Mouse (Mus musculus): ENCODE measurements around the gene Gm16485. TPM values are rescaled to one million over a fixed set of nuclear protein-coding genes. Genes with fewer than 3 reads are reported as not detected.

Gm16485 gene
- 0.18 and 0.20 TPM in 2 replicates for polyA plus RNA-seq (2015; fragmentation: Nextera tagmentation; extraction: Ambion mirVana)

- Histone ChIP-seq H3K4me2 (replicated peaks) (no peak within 1 kb of the TSS), H3K36me3 (no peaks in the 10 kb centered on the region), H3K9ac (replicated peaks) (no peak within 1 kb of the TSS), H3K4me3 (no peak within 1 kb of the TSS), H3K27ac (replicated peaks) (no peak within 1 kb of the TSS), H3K9me3 (no peaks in the 10 kb centered on the region), H3K4me1 (no peaks in the 10 kb centered on the region), H3K27me3 (no peaks in the 10 kb centered on the region)
- ATAC-seq (replicated peaks): no peak
- 74% methylated on average over 2 of the region's 2 CpGs for WGBS
These were observed at the start of gene Gm16485 for GRCm38 (mm10) chr9:8971491-8971890. Gene Gm16485 (plus strand): TSS chr9:8971791.

- no peak overlapping the region for H3K4me3 ChIP-seq
- no peak for ATAC-seq (replicated peaks)
- 95% methylated on average over 2 of the region's 2 CpGs for WGBS
These were observed 44.0 kb upstream of the Gm16485 start for GRCm38 (mm10) chr9:8927561-8927960.

GRCm38 (mm10) chr9:8937753-8938152 is 33.8 kb upstream of the Gm16485 start:
- no peaks in the 10 kb centered on the region for H3K9me3 ChIP-seq
- no peaks in the 10 kb centered on the region for H3K4me1 ChIP-seq
- no peak overlapping the region for H3K4me3 ChIP-seq
- no peaks in the 10 kb centered on the region for H3K27me3 ChIP-seq
- no peak overlapping the region for H3K4me2 ChIP-seq (replicated peaks)
- H3K9ac ChIP-seq (replicated peaks): no peak overlapping the region
- ATAC-seq (replicated peaks): no peak
- WGBS: 45% methylated on average over 1 of the region's 1 CpGs
- no peak overlapping the region for H3K27ac ChIP-seq (replicated peaks)
- H3K36me3 ChIP-seq: no peaks in the 10 kb centered on the region

More at GRCm38 (mm10) chr9:8927561-8927960, 44.0 kb upstream of the Gm16485 start:
- no peak overlapping the region for H3K27ac ChIP-seq (replicated peaks)
- no peak overlapping the region for H3K9ac ChIP-seq (replicated peaks)
- H3K36me3 ChIP-seq: no peaks in the 10 kb centered on the region
- H3K4me1 ChIP-seq: no peaks in the 10 kb centered on the region
- no peaks in the 10 kb centered on the region for H3K27me3 ChIP-seq
- H3K4me2 ChIP-seq (replicated peaks): no peak overlapping the region
- no peaks in the 10 kb centered on the region for H3K9me3 ChIP-seq

- Histone ChIP-seq H3K36me3 (no peaks in the 10 kb centered on the region), H3K4me1 (no peaks in the 10 kb centered on the region), H3K9ac (replicated peaks) (no peak overlapping the region), H3K27me3 (no peaks in the 10 kb centered on the region), H3K4me3 (no peak overlapping the region), H3K9me3 (no peaks in the 10 kb centered on the region), H3K4me2 (replicated peaks) (no peak overlapping the region), H3K27ac (replicated peaks) (no peak overlapping the region)
- ATAC-seq (replicated peaks): no peak
These were observed 18.3 kb upstream of the Gm16485 start for GRCm38 (mm10) chr9:8953306-8953705.

- H3K4me3 ChIP-seq: no peak overlapping the region
- H3K4me1 ChIP-seq: no peaks in the 10 kb centered on the region
- no peak overlapping the region for H3K9ac ChIP-seq (replicated peaks)
- H3K27ac ChIP-seq (replicated peaks): no peak overlapping the region
- WGBS: 70% methylated on average over 8 of the region's 8 CpGs
- H3K27me3 ChIP-seq: no peaks in the 10 kb centered on the region
- no peak overlapping the region for H3K4me2 ChIP-seq (replicated peaks)
- no peaks in the 10 kb centered on the region for H3K36me3 ChIP-seq
- ATAC-seq (replicated peaks): no peak; the same call in 1 of the 2 replicates
- no peaks in the 10 kb centered on the region for H3K9me3 ChIP-seq
These were observed 7.0 kb upstream of the Gm16485 start for GRCm38 (mm10) chr9:8964512-8965133.

GRCm38 (mm10) chr9:8970240-8970639 is 1.4 kb upstream of the Gm16485 start:
- H3K36me3 ChIP-seq: no peaks in the 10 kb centered on the region
- H3K4me2 ChIP-seq (replicated peaks): no peak overlapping the region
- no peaks in the 10 kb centered on the region for H3K9me3 ChIP-seq
- no peak for ATAC-seq (replicated peaks)
- H3K9ac ChIP-seq (replicated peaks): no peak overlapping the region
- H3K4me3 ChIP-seq: no peak overlapping the region
- WGBS: 57% methylated on average over 7 of the region's 7 CpGs
- H3K4me1 ChIP-seq: no peaks in the 10 kb centered on the region
- H3K27ac ChIP-seq (replicated peaks): no peak overlapping the region
- H3K27me3 ChIP-seq: no peaks in the 10 kb centered on the region

- no peaks in the 10 kb centered on the region for H3K9me3 ChIP-seq
- peak; percentile 89 for ATAC-seq (replicated peaks)
These were observed 6.2 kb downstream of the Gm16485 start for GRCm38 (mm10) chr9:8977775-8978174.

GRCm38 (mm10) chr9:8982315-8982714 is 10.7 kb downstream of the Gm16485 start:
- Histone ChIP-seq H3K4me1 (peaks cover 7% of the 10 kb centered on the region; the same call in 1 of the 2 replicates), H3K4me3 (no peak overlapping the region), H3K36me3 (no peaks in the 10 kb centered on the region), H3K27me3 (no peaks in the 10 kb centered on the region), H3K4me2 (replicated peaks) (no peak overlapping the region), H3K9me3 (no peaks in the 10 kb centered on the region), H3K27ac (replicated peaks) (no peak overlapping the region), H3K9ac (replicated peaks) (no peak overlapping the region)
- no peak for ATAC-seq (replicated peaks)
- 83% methylated on average over 3 of the region's 3 CpGs for WGBS

More at GRCm38 (mm10) chr9:8977775-8978174, 6.2 kb downstream of the Gm16485 start:
- Histone ChIP-seq H3K9ac (replicated peaks) (no peak overlapping the region), H3K4me1 (peaks cover 7% of the 10 kb centered on the region; the same call in 1 of the 2 replicates), H3K4me3 (no peak overlapping the region), H3K4me2 (replicated peaks) (no peak overlapping the region), H3K27ac (replicated peaks) (no peak overlapping the region), H3K27me3 (no peaks in the 10 kb centered on the region), H3K36me3 (no peaks in the 10 kb centered on the region)
- WGBS: 11% methylated on average over 2 of the region's 2 CpGs

GRCm38 (mm10) chr9:8996494-8996893 is 24.9 kb downstream of the Gm16485 start:
- H3K9me3 ChIP-seq: no peaks in the 10 kb centered on the region
- H3K4me1 ChIP-seq: no peaks in the 10 kb centered on the region

GRCm38 (mm10) chr9:9001170-9001569 is 29.6 kb downstream of the Gm16485 start:
- Histone ChIP-seq H3K27ac (replicated peaks) (no peak overlapping the region), H3K4me1 (no peaks in the 10 kb centered on the region), H3K27me3 (no peaks in the 10 kb centered on the region), H3K4me3 (no peak overlapping the region), H3K36me3 (0 out of 2 replicates have a peak, but pooled peaks cover 3% of the 10 kb centered on the region), H3K9ac (replicated peaks) (no peak overlapping the region), H3K9me3 (no peaks in the 10 kb centered on the region), H3K4me2 (replicated peaks) (no peak overlapping the region)
- ATAC-seq (replicated peaks): no peak

More at GRCm38 (mm10) chr9:8996494-8996893, 24.9 kb downstream of the Gm16485 start:
- Histone ChIP-seq H3K9ac (replicated peaks) (no peak overlapping the region), H3K4me2 (replicated peaks) (no peak overlapping the region), H3K4me3 (no peak overlapping the region), H3K27me3 (no peaks in the 10 kb centered on the region), H3K36me3 (no peaks in the 10 kb centered on the region), H3K27ac (replicated peaks) (no peak overlapping the region)
- ATAC-seq (replicated peaks): no peak
- WGBS: 71% methylated on average over 2 of the region's 2 CpGs

- no peaks in the 10 kb centered on the region for H3K27me3 ChIP-seq
- no peaks in the 10 kb centered on the region for H3K9me3 ChIP-seq
- no peak overlapping the region for H3K9ac ChIP-seq (replicated peaks)
- H3K36me3 ChIP-seq: no peaks in the 10 kb centered on the region
- WGBS: 91% methylated on average over 2 of the region's 2 CpGs
- ATAC-seq (replicated peaks): no peak
- no peaks in the 10 kb centered on the region for H3K4me1 ChIP-seq
- no peak overlapping the region for H3K4me3 ChIP-seq
- no peak overlapping the region for H3K27ac ChIP-seq (replicated peaks)
- no peak overlapping the region for H3K4me2 ChIP-seq (replicated peaks)
These were observed 43.5 kb downstream of the Gm16485 start for GRCm38 (mm10) chr9:9015108-9015507.

Measured in forebrain, embryonic 15.5 days (tissue).